Mouse (Mus musculus) cortical plate, adult 2 months (tissue): ENCODE data around the gene Kdelr3.

ENCODE experiments used
- CTCF ChIP-seq: fragments of 200-500 bp; IDR thresholded peaks from 2 replicates; pipeline ENCODE4 v1.5.1; 2011; ENCODE audit warnings: mild to moderate bottlenecking, control low read depth, low read length; ENCODE audit not compliant: insufficient read depth; ENCODE audit errors: extremely low read depth
- POLR2A ChIP-seq: fragments of 200-500 bp; IDR thresholded peaks from 2 replicates; pipeline ENCODE4 v1.6.1; 2011; ENCODE audit warnings: mild to moderate bottlenecking, low read length, control low read depth; ENCODE audit not compliant: insufficient read depth; ENCODE audit errors: extremely low read depth

GRCm38 (mm10) chr15:79525979-79526768 lies 10.0 kb downstream of the Kdelr3 start:
- TF ChIP-seq CTCF (no peak), POLR2A (no peak)
